Mouse (Mus musculus) brain, embryonic 14.5 days (tissue): ENCODE measurements around the gene Retreg1. TPM values are rescaled to one million over a fixed set of nuclear protein-coding genes. Genes with fewer than 3 reads are reported as not detected.

Source experiments
- DNase-seq: peaks from one replicate; pipeline ENCODE4 v3.0.0-alpha.2; 2011; ENCODE audit warnings: low read depth
- CTCF ChIP-seq: fragments of 200-500 bp; IDR thresholded peaks from 2 replicates; pipeline ENCODE4 v1.5.1; 2012; ENCODE audit warnings: inconsistent platforms, mild to moderate bottlenecking, moderate library complexity, borderline replicate concordance; ENCODE audit not compliant: insufficient read depth, insufficient read length; ENCODE audit errors: extremely low read depth
- POLR2A ChIP-seq: fragments of 200-500 bp; IDR thresholded peaks from 2 replicates; pipeline ENCODE4 v1.6.1; 2012; ENCODE audit warnings: mild to moderate bottlenecking, inconsistent platforms, borderline replicate concordance; ENCODE audit not compliant: poor library complexity, insufficient read depth, insufficient read length, severe bottlenecking; ENCODE audit errors: extremely low read depth
- polyA plus RNA-seq: library from polyadenylated mRNA; depleted of rRNA; stranded (reverse); fragments of >200 nt; gene quantifications from 2 replicates; pipeline ENCODE4 v1.2.3, GENCODE M21; 2012

Retreg1 gene
- polyA plus RNA-seq, 1 experiment: 8.9 TPM

DNA sequence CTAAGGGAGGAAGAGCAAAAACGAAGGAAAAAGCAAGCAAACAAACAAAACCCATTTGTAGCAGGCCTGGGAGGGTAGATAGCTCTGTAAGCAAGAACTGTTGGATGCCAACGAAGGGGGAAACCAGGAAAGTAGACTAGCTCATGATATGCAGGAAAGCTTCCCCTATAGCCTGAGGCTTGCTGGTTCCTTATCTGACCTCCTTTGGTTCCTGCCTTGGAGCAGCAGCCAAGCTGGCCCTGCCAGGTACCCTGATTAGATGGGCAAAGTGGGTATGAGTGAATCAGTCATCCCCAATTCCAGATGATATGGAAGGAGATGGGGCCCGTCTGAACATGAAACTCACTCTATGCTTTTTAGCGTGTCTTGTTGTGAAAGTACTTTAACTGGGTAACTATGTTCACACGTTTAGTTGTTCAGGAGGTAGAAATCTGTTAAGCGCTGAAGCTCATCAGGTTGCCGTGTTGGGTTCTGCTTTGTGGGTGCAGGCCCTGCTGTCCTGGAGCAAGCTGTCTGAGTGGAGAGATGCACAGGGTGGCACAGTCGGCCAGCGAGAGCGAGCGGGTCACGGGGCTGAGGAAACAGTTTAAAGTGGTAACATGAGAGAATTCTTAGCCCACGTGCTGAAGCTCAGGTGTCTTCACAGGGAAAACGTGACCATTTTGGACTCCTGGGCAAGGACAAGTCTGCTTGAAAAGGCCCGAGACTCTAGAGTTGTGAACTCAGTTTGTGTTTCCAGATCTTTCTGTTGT, 100.6 kb downstream of the Retreg1 start:
- DNase-seq: no peak
- TF ChIP-seq POLR2A: no peak
- no peak for TF ChIP-seq CTCF

DNA sequence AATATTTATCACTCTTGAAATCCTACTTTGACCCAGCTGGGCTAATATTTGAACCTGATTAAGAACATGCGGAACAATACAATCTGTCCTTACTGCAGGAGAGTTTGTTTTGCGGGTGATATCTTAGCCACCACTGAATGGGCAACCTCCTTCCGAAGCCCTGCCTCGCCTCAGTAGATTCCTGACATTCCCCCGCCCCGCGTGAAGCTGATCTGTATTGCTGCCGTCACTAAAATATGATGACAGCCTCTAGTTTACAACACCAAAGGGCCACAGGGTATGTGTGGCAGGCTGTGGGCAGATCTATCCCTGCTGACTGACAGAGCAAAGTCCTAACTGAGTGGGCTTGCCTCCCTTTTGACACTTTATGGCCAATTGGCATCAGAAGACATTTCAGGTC, 102.2 kb downstream of the Retreg1 start:
- DNase-seq: no peak
- TF ChIP-seq POLR2A: no peak
- no peak for TF ChIP-seq CTCF

- TF ChIP-seq POLR2A: no peak
- no peak for TF ChIP-seq CTCF
- DNase-seq: no peak
Measured at GRCm38 (mm10) chr15:25946482-25946881, 103.5 kb downstream of the Retreg1 start.

- no peak for DNase-seq
- TF ChIP-seq POLR2A: no peak
Measured at GRCm38 (mm10) chr15:25947383-25947782, 104.4 kb downstream of the Retreg1 start.

DNA sequence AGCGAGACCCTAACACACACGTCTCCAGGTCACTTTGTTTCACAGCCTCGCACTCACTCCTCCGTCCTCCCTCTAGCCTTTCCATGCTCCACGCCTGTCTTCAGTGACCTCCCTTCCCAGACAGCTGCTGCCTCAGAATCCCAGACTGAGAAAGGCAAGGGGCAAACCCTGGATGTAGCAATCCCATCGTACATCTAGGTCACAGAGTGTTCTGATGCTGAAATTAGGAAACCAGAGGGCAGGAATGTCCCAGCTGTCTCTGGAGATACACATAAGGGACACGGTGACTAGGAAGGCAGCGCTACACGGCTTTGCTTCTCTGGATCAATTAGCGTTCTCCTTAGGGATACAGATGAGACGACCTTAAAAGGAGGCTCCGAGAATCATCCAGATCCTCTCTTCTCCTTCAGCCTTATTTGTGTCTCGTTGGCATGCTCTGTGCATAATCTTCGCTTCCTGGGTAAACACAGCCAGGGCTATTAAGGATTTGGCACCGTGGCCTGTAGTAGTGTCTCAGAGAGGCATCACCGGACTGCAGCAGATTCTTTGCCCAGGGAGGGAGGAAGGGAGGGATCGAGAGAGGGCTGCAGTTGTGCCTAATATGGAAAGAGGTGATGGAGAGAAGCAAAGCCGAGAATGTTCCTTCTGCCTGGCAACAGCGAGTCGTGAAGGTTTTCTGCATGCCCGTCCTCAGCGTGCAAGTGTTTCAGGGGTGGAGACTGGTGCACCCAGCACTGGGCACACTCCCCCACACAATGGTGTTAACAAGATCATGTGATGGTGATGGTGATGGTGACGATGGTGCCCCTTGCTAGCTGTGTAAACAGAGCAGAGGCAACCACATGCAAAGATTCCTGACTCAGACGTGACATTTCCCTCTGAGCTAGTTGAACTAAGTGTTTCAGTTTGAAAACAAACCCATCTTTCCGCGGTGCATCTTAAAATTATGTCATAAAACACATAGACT, 105.6 kb downstream of the Retreg1 start:
- DNase-seq: no peak
- no peak for TF ChIP-seq CTCF
- TF ChIP-seq POLR2A: no peak

DNA sequence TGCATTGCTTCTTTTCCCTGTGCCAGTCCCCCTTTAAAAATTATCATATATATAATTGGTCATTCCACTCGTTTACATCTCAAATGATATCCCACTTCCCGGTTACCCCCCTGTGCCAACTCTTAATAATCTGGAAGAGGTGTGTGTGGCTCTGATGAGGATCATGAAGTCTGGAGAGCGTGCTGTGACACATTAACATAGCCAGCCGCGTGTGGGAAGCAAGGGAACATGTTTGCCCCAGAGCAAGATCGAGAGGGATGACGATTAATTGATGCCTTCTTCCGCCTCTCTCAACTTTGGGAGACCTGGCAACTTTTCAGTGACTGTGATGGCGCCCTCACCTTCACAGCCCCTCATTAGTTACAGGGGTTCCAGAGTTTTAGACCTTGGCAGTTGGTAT, 106.7 kb downstream of the Retreg1 start:
- DNase-seq: no peak
- TF ChIP-seq POLR2A: no peak
- TF ChIP-seq CTCF: no peak

- TF ChIP-seq CTCF (no peak), POLR2A (no peak)
- DNase-seq: no peak
Measured at GRCm38 (mm10) chr15:25950584-25950983, 107.6 kb downstream of the Retreg1 start.

GRCm38 (mm10) chr15:25951037-25951436, 108.1 kb downstream of the Retreg1 start:
- no peak for DNase-seq
- TF ChIP-seq CTCF: no peak
- TF ChIP-seq POLR2A: no peak

DNA sequence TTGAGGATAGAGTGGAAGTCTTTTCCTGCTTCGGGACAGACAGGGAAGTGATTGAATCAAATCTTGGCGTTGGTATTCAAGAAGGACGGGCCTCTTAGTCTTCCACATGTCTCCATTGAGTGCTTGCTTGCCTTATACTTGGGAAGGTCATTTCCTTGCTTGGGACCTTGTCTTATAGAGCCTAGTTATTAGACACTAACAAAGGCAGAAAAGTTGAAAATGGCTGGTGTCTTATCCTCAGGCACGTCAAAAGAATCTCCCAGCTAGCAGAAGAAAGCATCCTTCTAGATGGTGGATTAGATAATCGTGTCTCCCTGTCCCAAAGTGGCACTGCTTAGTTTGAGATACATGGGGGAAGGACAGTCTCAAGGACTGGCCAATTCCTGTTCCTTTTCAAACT, 113.0 kb downstream of the Retreg1 start:
- no peak for DNase-seq
- no peak for TF ChIP-seq CTCF
- no peak for TF ChIP-seq POLR2A

- peak; percentile 49 for DNase-seq
- TF ChIP-seq POLR2A (no peak), CTCF (no peak)
Measured at GRCm38 (mm10) chr15:25956422-25957117, 113.6 kb downstream of the Retreg1 start.

DNA sequence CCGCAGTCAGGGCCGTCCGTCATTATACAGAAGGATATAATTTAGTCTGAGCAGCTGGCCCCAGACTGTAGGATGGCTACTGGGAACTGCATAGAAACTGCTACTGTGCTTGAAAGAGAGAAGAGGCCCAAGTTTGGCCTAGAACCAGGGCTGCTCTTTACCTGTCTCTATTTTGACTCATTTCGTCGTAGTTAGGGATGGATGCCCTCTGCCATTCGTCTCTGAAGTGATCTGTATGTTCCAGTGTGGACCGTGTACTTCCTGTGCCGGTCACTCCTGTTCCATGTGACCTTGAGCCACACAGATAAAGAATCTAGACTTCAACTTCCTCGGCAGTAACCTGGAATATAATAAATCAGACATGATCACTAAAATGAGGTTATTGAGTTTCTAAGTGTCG, 114.7 kb downstream of the Retreg1 start:
- TF ChIP-seq CTCF (no peak), POLR2A (no peak)

DNA sequence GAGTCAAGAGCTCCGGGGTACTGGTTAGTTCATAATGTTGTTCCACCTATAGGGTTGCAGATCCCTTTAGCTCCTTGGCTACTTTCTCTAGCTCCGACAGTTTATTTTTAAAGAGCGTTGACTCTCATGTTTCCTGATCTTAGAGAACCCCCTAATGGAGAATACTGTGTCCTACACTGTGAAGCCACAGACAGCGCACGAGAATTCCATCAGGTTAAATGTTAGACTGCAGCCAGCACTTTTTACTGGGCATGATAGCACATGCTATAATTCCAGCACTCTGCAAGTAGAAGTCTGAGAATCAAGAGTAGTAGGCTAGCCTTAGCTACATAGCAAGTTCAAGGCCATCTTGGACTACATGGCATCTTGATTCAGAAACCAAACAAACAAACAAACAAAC, 116.4 kb downstream of the Retreg1 start:
- TF ChIP-seq CTCF (peak; percentile 59; the same call in 1 of the 2 replicates), POLR2A (no peak)
- DNase-seq: peak; percentile 73

More for the DNA sequence above, 114.7 kb downstream of the Retreg1 start:
- no peak for DNase-seq

GRCm38 (mm10) chr15:25960231-25960630, 117.3 kb downstream of the Retreg1 start:
- no peak for DNase-seq
- TF ChIP-seq CTCF (no peak), POLR2A (no peak)
